Mouse (Mus musculus) neural tube, embryonic 13.5 days (tissue): ENCODE measurements around the gene Olfr543. TPM values are rescaled to one million over a fixed set of nuclear protein-coding genes. Genes with fewer than 3 reads are reported as not detected.
A peak's percentile ranks its signal among the peaks of the same experiment; 100 is the strongest.

Source experiments
- ATAC-seq: fragments of 200-750 bp; cut with Nextera tagmentation; 2 replicates; pipeline ENCODE4 v1.8.0; 2017; ENCODE audit warnings: low read depth, mild to moderate bottlenecking, moderate TSS enrichment, moderate library complexity
- H3K27ac ChIP-seq: fragments of 300-500 bp; sonication (generic); replicated peaks from 2 replicates; pipeline ENCODE4 v1.5.1; 2015; ENCODE audit warnings: moderate library complexity, mild to moderate bottlenecking, inconsistent platforms
- H3K27me3 ChIP-seq: fragments of 300-500 bp; sonication (generic); 2 replicates; pipeline ENCODE4 v1.6.1; 2015; ENCODE audit warnings: mild to moderate bottlenecking, inconsistent platforms
- H3K36me3 ChIP-seq: fragments of 300-500 bp; sonication (generic); 2 replicates; pipeline ENCODE4 v1.6.1; 2015; ENCODE audit warnings: mild to moderate bottlenecking, inconsistent platforms
- H3K4me1 ChIP-seq: fragments of 300-500 bp; sonication (generic); replicated peaks from 2 replicates; pipeline ENCODE4 v1.6.1; 2015; ENCODE audit warnings: inconsistent platforms
- H3K4me2 ChIP-seq: fragments of 300-500 bp; sonication (generic); 2 replicates; pipeline ENCODE4 v1.6.1; 2015; ENCODE audit warnings: inconsistent platforms, mild to moderate bottlenecking, moderate library complexity
- H3K4me3 ChIP-seq: fragments of 300-500 bp; sonication (generic); 2 replicates; pipeline ENCODE4 v1.5.1; 2015; ENCODE audit warnings: mild to moderate bottlenecking, inconsistent platforms
- H3K9ac ChIP-seq: fragments of 300-500 bp; sonication (generic); 2 replicates; pipeline ENCODE4 v1.6.1; 2015; ENCODE audit warnings: moderate library complexity, mild to moderate bottlenecking, inconsistent platforms
- H3K9me3 ChIP-seq: fragments of 300-500 bp; sonication (generic); 2 replicates; pipeline ENCODE4 v1.6.1; 2016; ENCODE audit warnings: inconsistent platforms
- WGBS: fragments of 180-500 bp; shearing (Covaris S2); methylation state at CpG from one replicate; pipeline ENCODE4 v1.1.7; 2015; 5-methylcytosine and 5-hydroxymethylcytosine counted together
- polyA plus RNA-seq: library from polyadenylated mRNA; unstranded; fragments of >200 nt; fragmentation: Nextera tagmentation; extraction: Ambion mirVana; gene quantifications from 2 replicates; pipeline ENCODE4 v1.2.1, GENCODE M21; 2015

Gene Olfr543
- polyA plus RNA-seq, 1 experiment from 2014 or later, result 0.50 TPM

GRCm38 (mm10) chr7:102467566-102467965 lies 13.9 kb downstream of the Olfr543 start:
- no peaks in the 10 kb centered on the region for H3K9me3 ChIP-seq
- no peak overlapping the region for H3K4me2 ChIP-seq
- no peaks in the 10 kb centered on the region for H3K27me3 ChIP-seq
- H3K4me1 ChIP-seq, result no peaks in the 10 kb centered on the region
- H3K27ac ChIP-seq, result no peak overlapping the region
- no peak overlapping the region for H3K9ac ChIP-seq
- H3K36me3 ChIP-seq, result peaks cover 64% of the 10 kb centered on the region
- no peak for ATAC-seq
- no peak overlapping the region for H3K4me3 ChIP-seq
- WGBS, result 90% methylated on average over 8 of the region's 8 CpGs

DNA sequence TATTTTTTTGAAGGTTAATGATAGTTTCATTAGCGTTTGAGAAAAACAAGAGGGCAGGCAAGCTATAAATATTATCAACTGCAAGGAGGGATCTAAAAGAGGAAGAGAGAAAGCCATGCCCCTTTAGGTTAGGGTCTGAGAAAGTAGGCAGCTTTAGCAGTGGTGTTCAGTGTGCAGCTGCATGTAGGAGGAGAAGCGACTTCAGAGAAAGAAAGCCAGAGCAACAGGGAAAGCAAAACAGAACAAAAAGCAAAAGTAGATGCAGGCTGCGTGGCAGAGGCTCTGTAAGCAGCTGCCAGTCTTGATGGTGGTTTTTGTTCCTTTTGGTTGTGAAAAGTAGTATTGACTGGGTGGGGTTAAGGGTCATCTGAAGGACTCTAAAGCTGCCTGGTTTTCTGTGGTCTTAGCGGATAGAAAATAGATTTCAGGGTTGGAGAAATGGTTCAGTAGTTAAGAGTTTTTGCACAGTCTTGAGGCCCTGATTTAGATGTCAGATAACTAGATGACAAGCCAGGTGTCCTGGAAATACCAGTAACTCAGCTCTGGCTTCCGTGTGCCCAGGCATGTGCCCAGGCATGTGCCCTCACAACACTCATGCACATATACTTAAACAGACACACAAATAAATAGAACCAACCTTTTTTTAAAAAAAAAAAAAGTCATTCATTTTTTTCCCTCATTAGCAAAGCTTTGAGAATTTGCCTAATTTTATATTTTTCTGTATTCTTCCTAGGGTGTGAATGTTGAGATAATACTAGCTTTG lies 22.7 kb downstream of the Olfr543 start:
- no peaks in the 10 kb centered on the region for H3K4me1 ChIP-seq
- H3K36me3 ChIP-seq, result peaks cover 84% of the 10 kb centered on the region
- H3K9ac ChIP-seq, result no peak overlapping the region
- no peak overlapping the region for H3K27ac ChIP-seq
- no peak for ATAC-seq
- 83% methylated on average over 5 of the region's 5 CpGs for WGBS
- no peaks in the 10 kb centered on the region for H3K9me3 ChIP-seq
- no peak overlapping the region for H3K4me2 ChIP-seq
- no peaks in the 10 kb centered on the region for H3K27me3 ChIP-seq
- no peak overlapping the region for H3K4me3 ChIP-seq

DNA sequence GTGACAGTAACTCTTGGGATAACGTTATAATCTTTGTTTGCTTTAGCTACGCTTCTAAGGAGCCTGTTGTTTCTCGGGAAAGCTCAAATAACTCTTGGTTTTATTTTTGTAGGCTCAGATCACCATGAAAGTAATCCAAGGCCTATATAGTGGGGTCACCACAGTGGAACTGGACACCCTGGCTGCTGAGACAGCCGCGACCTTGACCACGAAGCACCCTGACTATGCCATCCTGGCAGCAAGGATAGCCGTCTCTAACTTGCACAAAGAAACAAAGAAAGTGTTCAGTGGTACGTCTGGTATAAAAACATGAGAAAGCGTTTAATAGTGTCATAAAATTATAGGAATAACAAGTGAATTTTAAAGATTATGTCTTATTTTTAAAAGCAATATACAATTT lies 35.0 kb downstream of the Olfr543 start:
- peaks cover 24% of the 10 kb centered on the region for H3K4me1 ChIP-seq
- no peak overlapping the region for H3K4me2 ChIP-seq
- no peak overlapping the region for H3K4me3 ChIP-seq
- WGBS, result 95% methylated on average over 9 of the region's 9 CpGs
- ATAC-seq, result no peak
- H3K27ac ChIP-seq, result no peak overlapping the region
- H3K9ac ChIP-seq, result no peak overlapping the region
- H3K27me3 ChIP-seq, result no peaks in the 10 kb centered on the region
- peaks cover 51% of the 10 kb centered on the region for H3K36me3 ChIP-seq
- H3K9me3 ChIP-seq, result no peaks in the 10 kb centered on the region

DNA sequence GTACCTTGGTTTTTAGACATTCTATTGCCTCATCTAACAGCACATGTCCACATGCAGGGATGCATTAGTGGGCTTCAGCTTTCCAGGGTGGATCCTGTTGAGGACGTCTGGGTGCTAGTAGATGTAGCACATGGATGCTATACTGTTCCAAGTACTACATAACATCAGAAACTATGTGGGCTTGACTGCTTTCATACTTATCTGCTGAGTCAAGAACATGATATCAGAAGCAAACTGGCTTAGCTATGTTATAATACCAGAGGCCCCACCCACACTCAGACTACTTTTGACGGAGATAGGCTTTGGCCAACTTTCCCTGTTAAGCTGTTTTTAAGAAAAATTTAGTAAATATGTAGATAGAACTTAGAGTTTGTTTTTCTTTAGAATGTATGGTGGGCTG lies 37.2 kb downstream of the Olfr543 start:
- WGBS, result 86% methylated on average over 2 of the region's 2 CpGs
- Histone ChIP-seq H3K4me2 (no peak overlapping the region), H3K4me1 (peaks cover 24% of the 10 kb centered on the region), H3K27ac (no peak overlapping the region), H3K9me3 (no peaks in the 10 kb centered on the region), H3K9ac (no peak overlapping the region), H3K36me3 (peaks cover 32% of the 10 kb centered on the region), H3K4me3 (no peak overlapping the region), H3K27me3 (peaks cover 5% of the 10 kb centered on the region; the same call in 1 of the 2 replicates)
- no peak for ATAC-seq

- Histone ChIP-seq H3K27ac (no peak overlapping the region), H3K4me3 (peak overlapping the region; percentile 81), H3K9ac (peak overlapping the region; percentile 83), H3K4me2 (peak overlapping the region; percentile 68), H3K4me1 (peaks cover 24% of the 10 kb centered on the region), H3K36me3 (peaks cover 21% of the 10 kb centered on the region), H3K9me3 (no peaks in the 10 kb centered on the region), H3K27me3 (peaks cover 18% of the 10 kb centered on the region; the same call in 1 of the 2 replicates)
- ATAC-seq, result no peak
- under 1% methylated on average over 4 of the region's 4 CpGs for WGBS
These were observed 39.0 kb downstream of the Olfr543 start for GRCm38 (mm10) chr7:102442432-102442831.

GRCm38 (mm10) chr7:102441657-102442391 lies 39.7 kb downstream of the Olfr543 start, which contains the start of gene Rrm1:
Gene Rrm1 (plus strand): TSS chr7:102441695.
- Histone ChIP-seq H3K27ac (peak within 1 kb of the TSS; percentile 75), H3K9me3 (no peaks in the 10 kb centered on the region)
- WGBS, result under 1% methylated on average over 56 of the region's 56 CpGs

DNA sequence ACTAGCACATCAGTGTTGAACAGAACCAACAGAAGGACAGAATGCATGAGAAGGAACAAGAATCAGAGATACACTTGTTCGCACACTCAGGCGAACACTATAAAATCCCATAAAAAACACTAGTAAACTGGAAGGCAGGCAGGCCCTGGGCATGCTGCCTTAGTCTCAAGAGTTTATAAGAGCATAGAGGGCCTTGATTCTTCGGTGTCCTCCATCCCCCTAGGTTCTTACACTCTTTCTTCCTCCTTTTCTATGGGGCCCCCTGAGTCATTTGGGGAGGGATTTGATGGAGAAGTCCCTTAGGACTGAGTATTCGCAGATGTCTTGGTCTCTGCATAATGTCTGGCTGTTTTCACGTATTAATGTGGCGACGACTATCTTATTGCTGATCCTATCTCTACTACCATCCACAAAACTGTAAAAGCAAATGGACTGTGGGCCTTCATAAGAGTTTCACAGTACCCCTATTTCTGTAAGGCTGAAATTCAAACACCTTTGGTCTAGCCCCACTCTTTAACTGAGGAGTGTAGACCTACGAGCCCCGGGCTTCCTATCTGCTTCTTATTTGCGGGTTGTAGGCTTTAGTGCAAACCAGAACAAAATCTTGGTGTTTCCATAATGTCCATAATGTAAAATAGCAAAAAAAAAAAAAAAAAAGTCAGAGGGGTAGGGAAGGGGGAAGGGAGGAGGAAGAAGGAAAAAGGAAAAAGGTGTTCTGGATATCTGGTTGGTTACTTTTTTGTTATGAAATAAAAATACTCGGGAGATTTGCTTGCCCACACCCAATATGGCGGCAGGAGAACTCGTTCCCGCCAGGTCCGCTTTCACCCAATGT lies 40.4 kb downstream of the Olfr543 start:
- peaks cover 18% of the 10 kb centered on the region; the same call in 1 of the 2 replicates for H3K27me3 ChIP-seq
- WGBS, result 57% methylated on average over 15 of the region's 15 CpGs
- H3K4me2 ChIP-seq, result peak overlapping the region; percentile 68
- no peaks in the 10 kb centered on the region for H3K9me3 ChIP-seq
- peaks cover 9% of the 10 kb centered on the region for H3K36me3 ChIP-seq
- H3K4me3 ChIP-seq, result peak overlapping the region; percentile 81
- ATAC-seq, result peak; percentile 34; the same call in 1 of the 2 replicates
- peak overlapping the region; percentile 34; the same call in 1 of the 2 replicates for H3K27ac ChIP-seq
- H3K9ac ChIP-seq, result no peak overlapping the region
- H3K4me1 ChIP-seq, result peaks cover 24% of the 10 kb centered on the region

More at GRCm38 (mm10) chr7:102441657-102442391, 39.7 kb downstream of the Olfr543 start, which contains the start of gene Rrm1:
- Histone ChIP-seq H3K36me3 (peaks cover 16% of the 10 kb centered on the region), H3K9ac (peak within 1 kb of the TSS; percentile 83), H3K4me2 (peak within 1 kb of the TSS; percentile 68), H3K27me3 (peaks cover 18% of the 10 kb centered on the region; the same call in 1 of the 2 replicates), H3K4me1 (peaks cover 24% of the 10 kb centered on the region), H3K4me3 (peak within 1 kb of the TSS; percentile 81)
- ATAC-seq, result peak; percentile 100

GRCm38 (mm10) chr7:102434344-102434743 lies 47.1 kb downstream of the Olfr543 start:
- H3K4me3 ChIP-seq, result no peak overlapping the region
- H3K27me3 ChIP-seq, result peaks cover 13% of the 10 kb centered on the region; the same call in 1 of the 2 replicates
- peaks cover 14% of the 10 kb centered on the region; the same call in 1 of the 2 replicates for H3K36me3 ChIP-seq
- no peak for ATAC-seq
- H3K27ac ChIP-seq, result no peak overlapping the region
- WGBS, result 77% methylated on average over 2 of the region's 2 CpGs
- H3K9me3 ChIP-seq, result no peaks in the 10 kb centered on the region
- H3K4me1 ChIP-seq, result no peaks in the 10 kb centered on the region
- H3K4me2 ChIP-seq, result no peak overlapping the region
- H3K9ac ChIP-seq, result no peak overlapping the region

Other genes starting within 250 kb of the Olfr543 start
- 20.1 and 22.5 TPM in 2 replicates for gene Rhog, start 225.6 kb downstream of the Olfr543 start, polyA plus RNA-seq
- 10.2 and 11.6 TPM in 2 replicates for gene Stim1, start 213.9 kb downstream of the Olfr543 start, polyA plus RNA-seq
- gene Rrm1, start 40.0 kb downstream of the Olfr543 start, polyA plus RNA-seq, result 46.7 and 55.0 TPM in 2 replicates
- gene Olfr544, start 6.6 kb upstream of the Olfr543 start, polyA plus RNA-seq, result 0.17 TPM in 1 of 2 replicates, not detected in the other
- 0.38 TPM in 1 of 2 replicates, not detected in the other for gene Olfr545, start 17.9 kb upstream of the Olfr543 start, polyA plus RNA-seq
- gene Olfr547, start 53.1 kb upstream of the Olfr543 start, polyA plus RNA-seq, result not detected in 2 replicates
- gene Olfr548-ps1, start 59.2 kb upstream of the Olfr543 start, polyA plus RNA-seq, result not detected in 2 replicates
- gene Olfr549, start 68.2 kb upstream of the Olfr543 start, polyA plus RNA-seq, result not detected in 2 replicates
- gene Trim21, start 83.8 kb upstream of the Olfr543 start, polyA plus RNA-seq, result 0.15 and 0.36 TPM in 2 replicates
- gene Olfr550, start 89.8 kb upstream of the Olfr543 start, polyA plus RNA-seq, result not detected in 2 replicates
- gene Olfr551, start 110.2 kb upstream of the Olfr543 start, polyA plus RNA-seq, result not detected in 2 replicates
- 0.06 TPM in 1 of 2 replicates, not detected in the other for gene Olfr552, start 116.1 kb upstream of the Olfr543 start, polyA plus RNA-seq
- gene Olfr553, start 136.5 kb upstream of the Olfr543 start, polyA plus RNA-seq, result not detected in 2 replicates
- not detected in 2 replicates for gene Olfr554, start 156.8 kb upstream of the Olfr543 start, polyA plus RNA-seq
- gene Olfr555, start 177.1 kb upstream of the Olfr543 start, polyA plus RNA-seq, result not detected in 2 replicates
- gene Olfr556, start 183.2 kb upstream of the Olfr543 start, polyA plus RNA-seq, result not detected in 2 replicates
- 9.3 and 12.3 TPM in 2 replicates for gene Trim68, start 205.6 kb upstream of the Olfr543 start, polyA plus RNA-seq
- not detected in 2 replicates for gene Olfr557, start 214.2 kb upstream of the Olfr543 start, polyA plus RNA-seq
- gene Olfr558, start 220.5 kb upstream of the Olfr543 start, polyA plus RNA-seq, result 2.5 and 2.7 TPM in 2 replicates
- not detected in 2 replicates for gene Olfr33, start 237.4 kb upstream of the Olfr543 start, polyA plus RNA-seq
- not detected in 2 replicates for gene Olfr559, start 245.8 kb upstream of the Olfr543 start, polyA plus RNA-seq